Mouse (Mus musculus) ZHBTc4 (cell line): ENCODE results near the gene Ttc32.
"Not testable (repeated sequence)": the region's sequence is repeated elsewhere in the genome, so short reads cannot be mapped to it uniquely, and the experiment has no call there.

Source experiments
- DNase-seq: peaks from one replicate; pipeline ENCODE4 v3.0.0-alpha.2; 2011; ENCODE audit warnings: low read depth, low spot score

Gene Ttc32

DNA sequence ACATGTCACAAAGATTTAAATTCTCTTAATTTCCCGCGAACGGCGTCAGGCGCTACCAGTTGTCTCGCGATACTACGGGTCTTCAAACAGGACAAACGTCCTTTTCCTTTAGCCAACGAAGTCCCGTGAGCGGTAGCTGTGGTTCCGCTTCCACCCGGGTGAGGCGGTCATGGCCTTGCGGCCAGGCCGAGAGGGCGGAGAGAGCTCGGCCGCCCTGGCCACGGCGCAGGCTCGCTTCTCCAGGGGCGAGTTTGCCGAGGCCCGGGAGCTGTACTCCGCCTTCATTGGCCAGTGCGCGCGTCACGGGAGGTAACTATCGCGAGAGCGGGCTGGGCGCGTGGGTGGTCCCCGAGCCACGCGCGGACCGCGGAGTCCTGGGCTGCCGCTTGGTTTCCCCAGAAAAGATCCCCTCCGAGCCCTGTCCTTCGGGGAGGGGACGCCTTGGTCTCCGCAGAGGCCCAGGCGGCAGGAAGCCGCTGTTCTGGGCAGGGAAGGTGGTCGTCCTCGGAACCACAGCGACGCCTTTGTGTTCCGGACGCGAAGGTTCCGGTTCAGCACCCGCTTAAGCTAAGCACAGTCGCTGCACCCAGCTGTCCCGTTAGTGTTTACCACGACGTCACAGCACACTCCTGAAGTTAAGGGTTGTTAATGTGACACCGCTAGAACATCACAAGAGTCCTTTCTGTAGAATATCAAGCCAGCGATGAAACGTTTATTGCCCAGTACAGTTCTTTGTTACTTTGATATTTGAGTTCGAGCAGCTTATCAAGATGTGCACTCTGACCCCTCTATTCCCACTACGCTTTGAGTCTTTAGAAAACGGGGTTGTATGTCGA is at the start of gene Ttc32:
Gene Ttc32, plus strand, starts transcription at position 110 of the 836 bp plus-strand sequence.
- DNase-seq = peak; percentile 96

DNA sequence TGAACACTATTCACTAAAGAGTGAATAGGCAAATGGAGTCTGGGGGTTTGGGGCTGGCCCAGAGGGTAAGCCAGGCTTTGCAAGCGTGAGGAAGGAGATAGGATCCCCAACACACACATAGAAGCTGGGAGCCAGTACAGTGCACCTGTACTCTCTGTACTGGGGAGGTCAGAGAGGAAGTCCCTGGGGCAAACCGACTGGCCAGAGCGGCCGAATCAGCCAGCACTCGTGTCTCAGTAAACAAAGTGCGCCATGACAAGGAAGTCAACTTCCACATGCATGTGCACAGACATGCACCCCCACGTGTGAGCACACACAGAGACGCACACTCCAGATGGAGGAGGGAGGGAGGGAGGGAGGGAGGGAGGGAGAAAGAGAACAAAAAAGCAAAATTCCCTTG is 36.6 kb upstream of the Ttc32 start:
- no peak for DNase-seq

DNA sequence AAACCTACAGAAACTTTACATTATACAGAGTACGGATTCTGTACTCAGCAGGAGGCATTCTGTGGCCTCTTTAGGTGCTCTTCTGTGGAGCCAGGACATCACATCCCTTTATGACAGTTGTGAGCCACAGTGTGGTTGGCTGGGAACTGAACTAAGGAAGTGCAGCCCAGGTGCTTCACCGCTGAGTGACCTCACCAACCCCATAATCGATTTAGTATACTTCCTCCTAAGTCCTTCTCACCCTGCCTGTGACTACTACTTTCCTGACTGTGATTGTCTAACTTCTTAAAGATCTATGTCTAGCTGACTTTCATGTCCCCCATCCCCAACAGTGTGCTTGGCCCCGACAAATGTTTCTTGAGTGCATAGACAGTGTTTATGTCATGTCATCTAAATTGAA is 31.5 kb upstream of the Ttc32 start:
- no peak for DNase-seq

DNA sequence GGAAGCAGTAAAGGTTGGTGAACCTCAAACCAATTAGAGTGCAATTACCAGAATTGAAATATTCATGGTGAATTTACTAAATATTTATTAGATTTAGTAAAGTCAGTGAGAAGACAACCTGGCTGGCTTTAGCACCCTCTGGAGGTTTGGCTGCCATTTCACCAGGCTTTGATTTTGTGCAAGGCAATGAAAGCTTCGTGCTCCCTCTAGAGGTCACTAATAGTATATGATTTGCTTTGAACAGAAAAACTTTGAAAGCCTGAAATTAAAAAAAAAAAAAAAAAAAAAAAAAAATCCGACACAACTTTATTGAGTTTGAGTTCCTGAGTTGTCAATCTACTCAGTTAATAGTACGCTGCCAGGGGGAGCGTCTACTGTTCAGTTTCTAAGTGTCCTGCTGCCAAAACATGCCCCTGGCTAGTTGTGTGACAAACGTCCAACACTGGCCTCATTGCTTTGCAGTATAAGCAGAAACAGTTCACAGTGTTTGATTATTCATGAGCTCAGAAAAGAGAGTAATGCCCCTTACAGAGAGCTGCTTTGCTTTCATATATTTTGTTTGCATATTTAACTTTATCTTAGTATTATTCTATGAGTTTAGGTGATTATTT is 27.7 kb upstream of the Ttc32 start:
- DNase-seq = peak; percentile 82

DNA sequence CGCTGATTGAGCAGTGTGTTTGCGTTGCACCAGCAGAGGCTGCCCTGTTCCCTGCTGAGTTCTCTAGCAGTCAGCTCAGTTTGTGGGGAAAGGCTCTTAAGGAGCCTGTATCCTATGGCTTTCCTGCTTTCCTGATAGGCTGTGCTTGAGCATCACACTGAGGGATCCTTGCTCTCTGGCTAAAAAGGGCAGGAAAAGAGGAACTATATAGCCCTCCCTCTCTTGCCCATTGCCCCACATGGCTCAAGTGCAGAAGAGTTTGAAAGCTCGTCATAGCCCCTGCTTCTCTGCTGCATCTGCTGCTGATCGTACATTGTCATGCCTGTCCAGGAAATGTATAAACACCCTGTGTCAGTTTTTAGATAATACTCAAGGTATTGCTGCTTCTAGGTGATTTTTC is 22.7 kb upstream of the Ttc32 start:
- no peak for DNase-seq

DNA sequence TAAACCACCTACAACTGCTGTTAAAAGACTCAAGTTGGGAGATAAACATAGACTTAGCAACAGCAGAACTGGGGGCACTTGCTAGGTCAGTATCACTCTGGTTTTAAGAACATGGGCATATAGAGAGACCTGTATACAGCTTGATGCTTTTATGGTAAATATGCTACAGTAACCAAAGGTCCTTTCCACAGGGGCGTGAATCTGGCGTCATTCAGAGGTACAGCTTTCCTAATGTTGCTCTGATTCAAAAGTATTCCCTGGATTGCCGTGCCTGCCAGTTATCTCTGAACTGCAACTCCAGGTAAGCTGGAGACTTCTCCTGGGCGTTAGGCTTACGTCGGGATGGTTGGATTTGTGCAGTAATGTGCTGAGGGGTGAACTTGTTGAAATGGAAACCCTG is 22.0 kb upstream of the Ttc32 start:
- no peak for DNase-seq

DNA sequence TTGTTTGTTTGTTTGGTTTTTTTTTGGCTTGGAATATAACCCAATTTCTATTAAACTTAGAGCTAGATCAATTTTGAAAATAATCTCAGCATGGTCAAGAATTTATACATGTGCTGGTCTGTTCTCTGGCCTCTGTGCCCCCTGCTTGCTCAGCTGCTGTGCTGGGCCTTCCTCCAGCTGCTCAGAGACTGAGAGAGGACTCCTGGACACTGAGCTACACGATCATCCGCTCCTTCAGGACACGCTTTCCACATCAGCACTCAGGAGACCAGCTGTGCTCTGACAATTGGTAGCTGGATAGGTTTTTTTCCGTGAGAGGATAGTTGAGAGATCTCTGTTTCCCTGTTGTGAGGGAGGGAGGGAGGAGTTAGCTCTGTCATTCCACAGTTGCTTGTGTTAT is 19.5 kb upstream of the Ttc32 start:
- DNase-seq = no peak

DNA sequence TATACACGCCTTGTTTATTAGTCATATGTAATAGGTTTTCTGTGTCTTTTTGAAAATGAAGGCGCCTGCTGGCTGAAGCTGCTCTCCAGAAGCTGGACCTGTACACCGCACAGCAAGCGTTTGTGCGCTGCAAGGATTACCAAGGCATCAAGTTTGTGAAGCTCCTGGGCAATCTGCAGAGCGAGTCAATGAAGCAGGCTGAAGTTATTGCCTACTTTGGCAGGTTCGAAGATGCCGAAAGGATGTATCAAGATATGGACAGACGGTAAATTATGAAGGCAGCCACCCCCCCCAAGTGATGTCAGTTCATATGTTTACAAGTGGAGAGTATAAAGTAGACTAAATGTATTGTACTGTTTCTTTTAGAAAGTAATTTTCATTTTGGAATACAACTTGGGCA is 13.4 kb upstream of the Ttc32 start:
- no peak for DNase-seq

DNA sequence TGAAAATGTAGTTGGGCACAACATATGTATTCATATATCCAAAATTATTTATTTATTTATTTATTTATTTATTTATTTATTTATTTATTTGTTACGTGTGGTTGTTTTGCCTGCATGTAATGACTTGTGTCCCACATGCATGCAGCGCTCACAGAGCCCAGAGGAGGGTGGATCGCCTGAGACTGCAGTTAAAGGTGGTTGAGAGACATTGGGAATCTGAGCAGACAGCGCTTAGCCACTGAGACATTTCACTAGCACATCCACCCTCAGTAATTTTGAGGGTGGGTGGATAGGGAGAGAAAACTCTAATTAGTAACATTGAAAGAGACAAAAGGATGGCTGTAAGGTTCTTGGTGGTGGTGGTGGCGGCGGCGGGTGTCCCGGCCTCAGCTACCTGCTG is 9.4 kb upstream of the Ttc32 start:
- DNase-seq = peak; percentile 23

DNA sequence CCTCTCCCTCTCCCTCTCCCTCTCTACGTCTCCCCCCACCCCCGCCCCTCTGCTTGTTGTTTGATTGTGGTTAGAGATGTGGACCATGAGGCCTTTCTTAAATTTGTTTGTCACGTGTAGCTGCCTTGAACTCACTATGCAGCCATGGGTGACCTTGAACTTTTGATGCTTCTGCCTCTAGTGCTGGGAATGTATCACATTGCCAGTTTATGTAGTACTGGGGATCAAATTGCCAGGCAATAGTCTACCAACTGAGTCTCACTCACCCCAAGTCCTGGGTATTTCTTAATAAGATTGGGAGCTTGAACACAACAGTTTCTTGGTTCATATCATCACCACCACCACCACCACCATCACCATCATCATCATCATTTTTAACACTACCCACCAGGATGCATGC is 8.8 kb upstream of the Ttc32 start:
- DNase-seq = no peak

DNA sequence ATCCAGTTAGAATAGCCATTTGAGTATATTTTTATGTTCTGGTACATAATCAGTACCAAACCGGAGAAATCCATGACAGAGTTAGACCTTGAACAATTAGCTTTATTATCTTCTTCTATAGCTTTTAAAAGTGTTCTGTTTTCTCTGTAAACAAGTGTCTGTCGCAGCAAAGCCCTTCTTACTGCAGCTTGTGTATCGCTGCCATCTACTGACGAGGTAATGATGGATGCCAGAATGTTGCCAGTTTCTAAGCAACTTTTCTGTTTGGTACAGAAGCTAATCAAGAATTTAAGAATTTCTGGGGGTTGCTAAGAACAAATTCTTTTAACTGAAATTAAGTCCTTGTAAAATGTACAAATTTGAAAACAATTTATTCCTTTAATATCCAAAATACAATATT is 6.8 kb upstream of the Ttc32 start:
- no peak for DNase-seq

DNA sequence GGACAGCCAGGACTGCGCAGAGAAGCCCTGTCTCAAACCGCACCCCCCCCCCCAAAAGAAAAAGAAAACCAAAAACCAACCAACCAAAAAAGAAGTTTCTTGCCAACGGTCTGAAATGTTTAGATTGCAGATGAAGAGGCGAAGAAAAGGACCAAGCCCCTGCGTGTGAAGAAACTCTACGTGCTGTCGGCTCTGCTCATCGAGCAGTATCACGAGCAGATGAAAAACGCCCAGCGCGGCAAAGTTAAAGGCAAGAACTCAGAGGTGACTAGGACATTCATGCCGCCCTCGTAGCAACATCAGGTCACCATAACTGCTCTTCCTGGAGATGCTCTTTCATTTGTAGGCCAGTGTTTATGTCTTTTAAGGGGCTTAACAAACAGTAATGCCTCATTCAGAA is 5.7 kb upstream of the Ttc32 start:
- DNase-seq = no peak

DNA sequence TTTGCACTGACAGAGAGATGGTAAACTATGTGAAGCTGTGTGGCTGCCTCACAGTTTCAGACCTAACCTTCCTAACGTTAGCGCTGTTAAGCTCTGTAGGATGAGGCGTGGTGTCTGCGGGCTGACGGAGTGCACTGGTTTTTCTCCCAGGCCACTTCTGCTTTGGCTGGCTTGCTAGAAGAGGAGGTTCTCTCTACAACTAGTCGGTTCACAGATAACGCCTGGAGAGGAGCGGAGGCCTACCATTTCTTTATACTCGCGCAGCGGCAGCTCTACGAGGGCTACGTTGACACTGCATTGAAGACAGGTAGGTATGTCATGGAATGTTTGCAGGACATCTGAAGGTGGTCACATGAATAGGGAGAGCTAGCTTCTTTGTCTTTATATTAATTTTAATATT is 5.1 kb upstream of the Ttc32 start:
- peak; percentile 9 for DNase-seq

DNA sequence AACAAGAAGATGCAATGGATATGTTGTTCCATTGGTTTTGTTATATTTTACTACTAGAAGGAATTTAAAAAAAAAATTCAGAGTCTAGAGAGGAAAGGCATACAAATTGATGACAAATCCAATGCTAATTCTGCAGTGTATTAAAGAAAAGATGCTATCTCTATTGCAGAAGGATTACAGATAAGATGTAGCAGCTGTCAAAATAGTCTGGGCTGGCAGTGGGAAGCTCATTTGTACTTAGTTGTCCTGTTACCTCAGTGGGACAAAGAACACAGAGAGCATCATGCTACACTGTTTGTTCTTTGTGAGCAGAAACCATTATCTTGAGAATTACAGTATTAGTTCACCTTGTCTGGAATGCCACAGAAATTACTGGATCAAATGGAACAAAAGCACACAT is 3.0 kb upstream of the Ttc32 start:
- no peak for DNase-seq

DNA sequence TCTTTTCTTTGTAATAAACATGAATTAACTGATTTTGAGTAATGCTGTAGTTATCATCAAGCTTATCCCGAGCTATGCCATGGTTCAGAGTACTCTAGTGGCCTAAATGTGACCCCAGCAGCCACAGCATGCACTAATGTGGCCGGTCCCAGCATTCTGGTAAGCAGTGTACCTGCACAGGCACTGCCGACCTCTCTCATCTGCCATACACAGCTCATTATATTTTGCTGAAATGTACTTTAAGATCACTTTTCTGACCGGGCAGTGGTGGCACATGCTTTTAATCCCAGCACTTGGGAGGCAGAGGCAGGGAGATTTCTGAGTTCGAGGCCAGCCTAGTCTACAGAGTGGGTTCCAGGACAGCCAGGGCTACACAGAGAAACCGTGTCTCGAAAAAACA is 981 bp upstream of the Ttc32 start:
- not testable (repeated sequence) for DNase-seq

DNA sequence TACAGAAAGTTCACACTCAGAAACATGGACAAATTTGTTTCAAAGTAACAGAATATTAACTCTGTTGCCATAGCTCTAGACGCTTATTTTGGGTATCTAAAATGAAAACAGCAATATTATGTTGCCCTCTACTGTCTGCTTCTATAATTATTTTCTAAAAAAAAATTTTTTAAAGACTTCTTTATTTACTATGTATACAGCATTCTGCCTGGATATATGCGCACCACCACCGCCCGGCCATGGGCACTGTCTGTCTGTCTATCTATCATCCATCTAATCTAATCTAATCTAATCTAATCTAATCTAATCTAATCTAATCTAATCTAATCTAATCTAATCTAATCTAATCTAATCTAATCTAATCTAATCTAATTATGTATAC is 300 bp upstream of the Ttc32 start:
- DNase-seq = no peak

DNA sequence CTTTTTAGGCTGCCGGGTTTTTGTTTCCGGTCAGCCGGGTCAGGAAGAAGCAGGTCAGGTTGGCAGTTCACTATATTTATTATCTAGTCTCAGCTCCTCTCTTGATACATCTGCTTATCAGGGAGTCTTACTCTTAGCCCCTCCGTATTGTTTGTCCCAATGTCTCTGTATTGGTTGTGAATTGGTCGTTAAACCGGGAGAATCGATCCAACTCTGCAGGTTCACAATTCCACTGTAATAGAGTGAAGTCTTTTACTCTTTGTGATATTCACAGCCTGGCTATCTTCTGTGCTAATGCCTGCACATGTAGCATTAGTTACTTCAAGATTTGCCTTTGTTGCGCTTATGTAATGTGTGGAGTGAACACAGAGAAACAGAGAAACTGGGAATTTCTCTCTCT is 1.4 kb downstream of the Ttc32 start:
- DNase-seq = no peak

DNA sequence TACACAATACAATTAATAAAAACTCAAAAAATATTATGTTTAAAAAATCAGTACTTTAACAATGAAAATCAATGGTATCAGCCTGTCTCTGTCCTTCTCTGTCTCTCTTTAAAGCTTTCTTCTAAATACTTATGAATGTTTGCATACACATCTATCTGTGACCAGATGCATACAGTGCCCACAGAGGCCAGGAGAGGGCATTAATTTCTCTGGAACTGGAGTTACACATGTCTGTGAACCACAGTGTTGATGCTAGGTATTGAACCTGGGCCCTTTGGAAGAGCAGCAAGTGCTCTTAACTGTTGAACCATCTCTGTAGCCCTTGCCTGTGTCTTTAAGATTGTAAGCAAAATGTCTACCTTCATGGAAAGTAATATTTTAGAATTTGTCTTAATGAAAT is 3.3 kb downstream of the Ttc32 start:
- DNase-seq = no peak

DNA sequence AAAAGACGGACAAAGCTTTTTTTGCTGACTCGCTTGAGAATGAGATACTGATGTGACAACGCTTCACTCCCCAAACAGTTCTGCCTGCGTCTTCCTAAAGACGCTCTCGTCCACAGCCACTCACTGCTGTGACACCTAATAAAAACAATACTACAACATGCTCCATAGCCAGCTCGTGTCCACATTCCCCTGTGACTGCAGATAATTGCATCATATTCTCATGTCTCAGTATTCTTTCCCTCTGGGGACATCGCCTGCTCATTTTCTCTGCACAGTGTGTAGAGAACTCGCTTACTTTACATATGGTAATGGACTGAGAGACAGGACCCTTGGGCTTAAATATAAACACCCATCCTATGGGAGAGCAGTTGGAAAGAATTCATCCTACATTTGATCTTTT is 6.6 kb downstream of the Ttc32 start:
- no peak for DNase-seq

DNA sequence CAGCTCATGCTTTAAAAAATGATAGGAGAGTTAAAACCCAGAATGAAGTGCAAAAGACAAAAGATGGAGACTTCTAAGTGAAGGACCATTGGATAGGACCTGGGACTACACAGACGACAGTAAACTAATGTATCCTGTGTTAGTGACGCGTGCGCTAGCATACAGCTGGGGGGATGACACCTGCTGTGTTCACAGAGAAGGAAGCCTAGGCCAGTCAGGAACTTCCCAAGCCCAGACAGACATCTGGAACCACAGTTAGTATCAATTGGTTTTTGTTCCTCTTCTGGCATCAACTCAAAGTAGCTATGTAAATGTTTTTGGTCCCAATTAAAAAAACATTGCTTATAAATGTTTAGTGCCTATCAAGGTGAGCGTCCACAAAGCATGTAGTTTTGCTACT is 10.4 kb downstream of the Ttc32 start:
- DNase-seq = no peak

DNA sequence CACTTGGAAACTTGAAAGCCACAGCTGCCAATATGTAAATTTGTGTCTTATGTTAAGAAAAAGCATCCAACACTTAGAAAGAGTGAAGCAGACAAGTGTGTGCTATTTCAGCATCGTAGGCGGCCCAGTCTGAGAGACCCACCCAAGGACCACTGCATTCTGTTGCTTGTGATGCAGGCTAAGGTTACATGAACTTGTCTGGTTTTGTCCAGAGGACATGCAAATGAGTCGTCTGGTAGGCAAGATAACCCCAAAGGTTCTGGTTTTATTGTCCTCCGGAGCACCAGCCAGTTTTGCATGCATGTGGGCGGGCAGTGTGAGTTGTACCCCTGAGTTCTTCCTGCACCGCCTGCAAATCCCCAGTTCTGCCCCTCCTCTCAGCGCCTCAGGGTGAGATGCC is 10.9 kb downstream of the Ttc32 start:
- peak; percentile 7 for DNase-seq

DNA sequence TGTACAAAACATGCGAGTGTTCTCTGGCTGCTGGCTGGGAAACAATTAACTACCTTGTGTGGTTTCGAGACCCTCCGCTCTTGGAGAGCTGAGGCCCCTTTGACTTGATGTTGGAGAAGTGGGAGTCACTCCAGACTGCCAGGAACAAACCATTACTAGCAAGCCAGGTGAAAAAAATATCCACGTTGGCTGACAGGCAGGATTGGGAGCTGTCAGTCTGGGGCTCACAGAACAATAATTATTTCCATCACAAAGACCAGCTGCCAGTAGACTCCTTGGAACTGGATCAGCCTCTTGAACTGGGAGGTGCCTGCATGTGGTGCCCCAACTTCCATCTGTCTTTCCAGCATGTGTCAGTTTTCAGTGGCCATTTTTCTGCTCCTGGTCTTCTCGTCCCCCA is 12.5 kb downstream of the Ttc32 start:
- no peak for DNase-seq

DNA sequence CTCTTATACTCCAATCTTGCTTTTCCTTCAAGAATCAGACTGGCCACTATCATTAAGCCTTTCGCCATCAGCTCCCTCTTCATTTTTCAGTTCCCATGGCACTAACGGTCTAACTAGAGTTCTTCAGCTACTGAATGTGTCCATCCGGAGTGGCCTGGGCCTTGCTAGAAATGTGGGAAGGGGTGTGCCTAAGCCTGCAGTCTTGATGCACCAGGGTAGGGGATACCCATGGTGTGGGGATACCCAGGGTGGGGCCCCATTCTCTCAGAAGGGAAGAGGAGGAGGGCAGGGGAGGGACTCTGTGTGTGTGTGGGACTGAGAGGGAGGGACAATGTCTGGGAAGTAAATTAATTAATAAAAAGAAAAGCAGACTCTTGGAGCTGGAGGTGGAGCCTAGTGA is 13.0 kb downstream of the Ttc32 start:
- DNase-seq = no peak

DNA sequence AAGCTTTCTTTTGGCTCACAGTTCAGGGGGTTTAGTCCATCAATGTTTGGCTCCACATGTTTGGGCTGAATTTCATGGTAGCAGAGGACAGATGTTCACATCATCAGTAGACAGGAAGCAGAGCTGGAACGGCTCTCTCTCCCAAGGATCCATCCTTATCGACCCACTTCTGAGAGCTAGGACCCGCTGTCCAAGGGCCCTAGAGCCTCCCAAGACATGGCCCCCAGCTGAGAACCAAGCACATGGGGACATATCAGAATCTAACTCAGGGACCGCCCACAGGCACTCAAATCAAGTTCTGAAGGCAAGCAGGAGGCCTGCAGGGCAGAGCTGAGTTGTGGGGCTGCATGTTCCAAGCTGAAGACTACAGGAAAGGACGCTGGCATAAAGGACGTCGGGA is 14.9 kb downstream of the Ttc32 start:
- DNase-seq = no peak
